Mouse (Mus musculus): ENCODE measurements at regions not wholly inside any gene's neighbourhood (a gene's known extent, or its start where the extent isn't known, plus 50 kb on each side); places are given as distances from the start of the nearest gene placed in this dataset.

DNA sequence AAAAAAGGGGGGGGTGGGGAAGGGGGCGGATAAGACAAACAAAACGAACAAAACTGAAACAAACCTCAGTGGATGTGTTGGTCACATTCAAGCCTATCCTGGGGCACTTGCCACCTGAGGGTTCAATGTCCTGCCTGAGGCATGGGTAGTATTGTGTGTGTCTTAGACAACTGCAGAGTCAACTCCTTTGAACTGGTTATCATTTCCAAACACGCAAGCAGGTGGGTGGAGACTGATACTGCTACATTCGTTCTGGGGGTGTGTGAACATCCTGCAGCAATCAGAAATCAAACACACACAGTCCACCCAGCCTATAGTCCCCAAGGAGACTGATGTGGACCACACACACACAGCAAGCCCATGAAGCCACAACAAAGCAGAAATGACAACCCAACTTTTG, 73.9 kb upstream of the Magi1 start:
- H3K4me3 ChIP-seq (ENCODE audit: control insufficient read depth in 1 of 2, insufficient read depth in 1 of 2, low read depth in 2 of 2, low read length in 2 of 2) = no peak overlapping the region
- TF ChIP-seq POLR2A (IDR thresholded peaks at IDR 0.05; ENCODE audit: control insufficient read depth in 1 of 2, insufficient read depth in 1 of 2, low read depth in 1 of 2, low read length in 2 of 2, poor library complexity in 1 of 2) (no peak), ZMIZ1 (IDR thresholded peaks at IDR 0.05; ENCODE audit: low read depth, low read length) (no peak), TBP (IDR thresholded peaks at IDR 0.05; ENCODE audit: low read depth, low read length) (no peak), CTCF (IDR thresholded peaks at IDR 0.05 in 2 of 3, conservative IDR thresholded peaks at IDR 0.05 in 1 of 3; ENCODE audit: control insufficient read depth in 1 of 3, insufficient read depth in 1 of 3, low read depth in 2 of 3, low read length in 3 of 3, poor library complexity in 1 of 3, severe bottlenecking in 1 of 3) (no peak), POLR2AphosphoS5 (IDR thresholded peaks at IDR 0.05; ENCODE audit: borderline replicate concordance, low read depth, low read length) (no peak), KAT2A (conservative IDR thresholded peaks at IDR 0.05; ENCODE audit: low read depth, low read length) (no peak), BHLHE40 (IDR thresholded peaks at IDR 0.05; ENCODE audit: borderline replicate concordance, low read depth, low read length) (no peak), ELF1 (IDR thresholded peaks at IDR 0.05; ENCODE audit: low read depth, low read length) (no peak), ZNF384 (IDR thresholded peaks at IDR 0.05; ENCODE audit: low read depth, low read length) (no peak), ETS1 (IDR thresholded peaks at IDR 0.05; ENCODE audit: low read depth, low read length) (no peak), ZC3H11A (IDR thresholded peaks at IDR 0.05; ENCODE audit: low read depth, low read length) (no peak), GABPA (IDR thresholded peaks at IDR 0.05; ENCODE audit: low read depth, low read length) (no peak), ZKSCAN1 (IDR thresholded peaks at IDR 0.05; ENCODE audit: low read depth, low read length) (no peak), E2F4 (IDR thresholded peaks at IDR 0.05; ENCODE audit: borderline replicate concordance, low read depth, low read length) (no peak), RCOR1 (IDR thresholded peaks at IDR 0.05; ENCODE audit: low read depth, low read length) (no peak), MAX (IDR thresholded peaks at IDR 0.05; ENCODE audit: low read length) (no peak), TAL1 (IDR thresholded peaks at IDR 0.05; ENCODE audit: low read length) (no peak), MAZ (IDR thresholded peaks at IDR 0.05; ENCODE audit: low read depth, low read length) (no peak), EP300 (IDR thresholded peaks at IDR 0.05; ENCODE audit: low read depth in 1 of 2, low read length in 2 of 2) (no peak), MYB (IDR thresholded peaks at IDR 0.05; ENCODE audit: low read depth, low read length) (no peak)
- H3K36me3 ChIP-seq (ENCODE audit: control insufficient read depth in 1 of 2, insufficient read depth in 2 of 2, low read length in 2 of 2) = no peaks in the 10 kb centered on the region
- H3K79me2 ChIP-seq (ENCODE audit: control insufficient read depth, insufficient read depth, low read length, poor library complexity) = no peaks in the 10 kb centered on the region
- no peaks in the 10 kb centered on the region for H3K9me3 ChIP-seq (replicated peaks; ENCODE audit: insufficient read depth, low read length)
- H3K27ac ChIP-seq (ENCODE audit: control insufficient read depth, low read depth, low read length) = no peak overlapping the region
- no peaks in the 10 kb centered on the region for H3K27me3 ChIP-seq (ENCODE audit: control insufficient read depth in 1 of 2, insufficient read depth in 2 of 2, low read length in 2 of 2)
- no peak overlapping the region for H3K9ac ChIP-seq (ENCODE audit: control insufficient read depth, low read depth, low read length, poor library complexity, severe bottlenecking)
- H3K4me1 ChIP-seq (ENCODE audit: control insufficient read depth in 1 of 2, insufficient read depth in 2 of 2, low read length in 2 of 2) = no peaks in the 10 kb centered on the region
- DNase-seq (ENCODE audit: low read depth, low spot score) = no peak

- Histone ChIP-seq H3K4me3 (ENCODE audit: control insufficient read depth in 1 of 2, insufficient read depth in 1 of 2, low read depth in 2 of 2, low read length in 2 of 2) (no peak overlapping the region), H3K27me3 (ENCODE audit: control insufficient read depth in 1 of 2, insufficient read depth in 2 of 2, low read length in 2 of 2) (no peaks in the 10 kb centered on the region), H3K79me2 (ENCODE audit: control insufficient read depth, insufficient read depth, low read length, poor library complexity) (no peaks in the 10 kb centered on the region), H3K9me3 (replicated peaks; ENCODE audit: insufficient read depth, low read length) (no peaks in the 10 kb centered on the region), H3K36me3 (ENCODE audit: control insufficient read depth in 1 of 2, insufficient read depth in 2 of 2, low read length in 2 of 2) (no peaks in the 10 kb centered on the region), H3K27ac (ENCODE audit: control insufficient read depth, low read depth, low read length) (no peak overlapping the region), H3K4me1 (ENCODE audit: control insufficient read depth in 1 of 2, insufficient read depth in 2 of 2, low read length in 2 of 2) (no peaks in the 10 kb centered on the region), H3K9ac (ENCODE audit: control insufficient read depth, low read depth, low read length, poor library complexity, severe bottlenecking) (no peak overlapping the region)
- TF ChIP-seq MAX (IDR thresholded peaks at IDR 0.05; ENCODE audit: low read length) = no peak
- TF ChIP-seq MYC (IDR thresholded peaks at IDR 0.05; ENCODE audit: low read depth, low read length) = no peak
- TF ChIP-seq GATA1 (IDR thresholded peaks at IDR 0.05; ENCODE audit: low read depth, low read length) = no peak
- DNase-seq (ENCODE audit: low read depth, low spot score) = no peak
These were observed 70.9 kb upstream of the Magi1 start for GRCm38 (mm10) chr6:94354451-94355095.
